Mouse (Mus musculus) heart, adult 2 months (tissue): Measurements from ENCODE around the gene Dnajb7. TPM values are rescaled to one million over a fixed set of nuclear protein-coding genes. Genes with fewer than 3 reads are reported as not detected.

Source experiments
- DNase-seq, 2 experiments: peaks; one replicate each; pipeline ENCODE4 v3.0.0; 2021
- H3K27ac ChIP-seq: fragments of 200-600 bp; 2 replicates; pipeline ENCODE4 v1.8.1; 2022
- H3K27me3 ChIP-seq: fragments of 200-500 bp; 2 replicates; pipeline ENCODE4 v1.6.1; 2012; ENCODE audit warnings: mild to moderate bottlenecking, low read length, inconsistent platforms, mixed read lengths; ENCODE audit not compliant: control insufficient read depth, insufficient read depth
- H3K36me3 ChIP-seq: fragments of 200-500 bp; 2 replicates; pipeline ENCODE4 v1.6.1; 2012; ENCODE audit warnings: low read length, inconsistent platforms; ENCODE audit not compliant: control insufficient read depth, insufficient read depth
- H3K4me1 ChIP-seq: fragments of 200-500 bp; 2 replicates; pipeline ENCODE4 v1.6.1; 2011; ENCODE audit warnings: low read length; ENCODE audit not compliant: control insufficient read depth, insufficient read depth
- H3K4me3 ChIP-seq: fragments of 200-600 bp; 2 replicates; pipeline ENCODE4 v1.8.1; 2022
- H3K79me2 ChIP-seq: fragments of 200-500 bp; replicated peaks from 2 replicates; pipeline ENCODE4 v1.6.1; 2012; ENCODE audit warnings: mild to moderate bottlenecking, inconsistent platforms, low read length, moderate library complexity, mixed read lengths; ENCODE audit not compliant: control insufficient read depth, insufficient read depth
- H3K9ac ChIP-seq: fragments of 200-500 bp; 2 replicates; pipeline ENCODE4 v1.6.1; 2012; ENCODE audit warnings: low read depth, mild to moderate bottlenecking, control low read depth, inconsistent platforms, low read length, mixed read lengths
- CTCF ChIP-seq: fragments of 200-600 bp; IDR thresholded peaks from 2 replicates; pipeline ENCODE4 v1.8.1; 2022; ENCODE audit warnings: antibody characterized with exemption, mild to moderate bottlenecking, moderate library complexity
- EP300 ChIP-seq: fragments of 200-500 bp; IDR thresholded peaks from 2 replicates; pipeline ENCODE4 v1.6.1; 2011; ENCODE audit warnings: low read depth, low read length, control low read depth; ENCODE audit not compliant: insufficient read depth
- POLR2A ChIP-seq: fragments of 200-500 bp; IDR thresholded peaks from 2 replicates; pipeline ENCODE4 v1.6.1; 2011; ENCODE audit warnings: mild to moderate bottlenecking, low read depth, low read length, control low read depth; ENCODE audit not compliant: insufficient read depth
- WGBS: fragments of 180-500 bp; shearing (Covaris S2); methylation state at CpG from one replicate; pipeline ENCODE4 v1.1.7; 2018; 5-methylcytosine and 5-hydroxymethylcytosine counted together
- intact Hi-C: fragments of 180-260 bp; cut with DNase I; formaldehyde crosslinking; loops from one replicate; pipeline ENCODE4 v1.15.1; 2025
- long read RNA-seq: library from polyadenylated mRNA; stranded (forward); transcript quantifications from one replicate; pipeline ENCODE4 v2.0.0, GENCODE M21; 2021
- polyA plus RNA-seq: library from polyadenylated mRNA; depleted of rRNA; stranded (reverse); fragments of >200 nt; gene quantifications from 2 replicates; pipeline ENCODE4 v1.2.3, GENCODE M21; 2012; rRNA removed
- total RNA-seq, 2 experiments: library from RNA; stranded (reverse); gene quantifications; 2 replicates each; pipeline ENCODE4 v1.2.3; 2021

Gene Dnajb7
- total RNA-seq: not detected
- polyA plus RNA-seq: not detected in 2 replicates
- long read RNA-seq: 0 reads

DNA sequence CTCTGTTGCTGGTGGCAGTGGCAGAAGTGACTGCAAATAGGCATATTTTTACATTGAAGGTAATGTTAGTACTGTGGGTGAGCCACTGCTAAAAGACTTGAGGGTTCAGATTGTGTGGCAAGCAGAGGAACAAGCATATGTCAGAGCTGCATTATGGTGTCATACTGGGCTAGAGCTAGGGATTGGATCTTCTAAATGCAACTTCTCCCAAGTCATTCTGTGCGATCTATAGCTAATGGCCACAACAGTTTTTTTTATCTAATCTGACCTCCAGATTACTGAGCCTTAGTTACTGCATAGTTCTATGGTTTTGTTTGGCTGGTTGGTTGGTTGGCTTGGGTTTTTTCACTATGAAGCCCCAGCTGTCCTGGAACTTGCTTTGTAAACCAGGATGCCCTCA, at the start of gene Dnajb7:
Gene Dnajb7 (minus strand): TSS at position 101 of the 400 bp plus-strand sequence.
- no peaks in the 10 kb centered on the region; the same call in 1 of the 2 replicates for H3K79me2 ChIP-seq
- H3K36me3 ChIP-seq: no peaks in the 10 kb centered on the region
- H3K9ac ChIP-seq: no peak within 1 kb of the TSS
- no peak for TF ChIP-seq CTCF
- TF ChIP-seq EP300: no peak
- TF ChIP-seq POLR2A: no peak
- no peak within 1 kb of the TSS for H3K27ac ChIP-seq
- DNase-seq: no peak
- H3K27me3 ChIP-seq: no peaks in the 10 kb centered on the region
- H3K4me1 ChIP-seq: no peaks in the 10 kb centered on the region
- intact Hi-C loops: no loop called here
- 94% methylated on average over 1 of the region's 1 CpGs for WGBS
- H3K4me3 ChIP-seq: no peak within 1 kb of the TSS

DNA sequence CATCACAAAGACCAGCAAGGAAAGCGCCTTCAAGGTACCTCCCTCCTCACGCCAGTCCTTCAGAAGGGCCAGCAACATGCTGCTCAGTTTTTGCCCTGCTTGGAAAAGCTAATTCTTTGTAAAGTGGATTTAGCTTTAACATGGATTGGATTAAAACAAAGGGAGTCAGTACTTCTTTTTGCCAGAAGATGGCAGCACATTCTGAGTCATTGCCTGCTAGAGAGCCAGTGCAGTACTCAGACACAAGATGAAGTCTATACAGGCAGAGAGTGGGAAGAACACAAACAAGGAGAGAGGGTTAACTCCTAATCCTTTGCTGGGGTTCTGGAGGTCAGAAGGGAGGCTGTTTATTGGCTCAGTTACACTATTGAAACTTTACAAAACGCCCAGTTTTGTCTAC, 40.4 kb upstream of the Dnajb7 start:
- Histone ChIP-seq H3K4me3 (no peak overlapping the region), H3K4me1 (no peaks in the 10 kb centered on the region; the same call in 1 of the 2 replicates), H3K36me3 (no peaks in the 10 kb centered on the region), H3K27ac (no peak overlapping the region), H3K27me3 (no peaks in the 10 kb centered on the region), H3K9ac (no peak overlapping the region), H3K79me2 (no peaks in the 10 kb centered on the region)
- peak in 1 of 2 experiments; percentile 18 for DNase-seq
- intact Hi-C loops: loop anchor here (1.0 to 2.0 kb wide), 2 partner anchors 158 to 222 kb away; no protein-coding TSS in a partner anchor
- no peak for TF ChIP-seq EP300
- no peak for TF ChIP-seq POLR2A
- TF ChIP-seq CTCF: peak; percentile 96
- WGBS: 34% methylated on average over 3 of the region's 3 CpGs

DNA sequence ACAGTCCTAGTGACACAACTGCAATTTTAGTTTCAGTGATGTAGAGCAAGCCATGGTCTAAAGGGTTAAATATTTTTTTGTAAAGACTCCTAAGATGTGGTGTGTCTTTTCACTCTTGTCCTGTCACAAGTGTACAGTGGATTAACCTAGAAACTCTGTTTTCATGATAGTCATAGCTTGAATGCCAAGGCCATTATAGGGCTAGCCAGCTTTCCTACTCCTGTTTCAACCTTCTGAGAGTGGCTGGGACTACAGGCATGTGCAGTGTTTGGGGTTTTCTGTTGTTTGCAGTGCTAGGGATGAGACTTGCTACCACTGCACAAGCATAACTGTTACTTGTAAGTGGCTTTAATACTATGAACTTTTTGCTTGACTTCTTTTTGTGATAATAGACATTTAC, 31.1 kb upstream of the Dnajb7 start:
- Histone ChIP-seq H3K4me3 (no peak overlapping the region), H3K4me1 (no peaks in the 10 kb centered on the region), H3K79me2 (no peaks in the 10 kb centered on the region), H3K36me3 (no peaks in the 10 kb centered on the region), H3K9ac (no peak overlapping the region), H3K27me3 (no peaks in the 10 kb centered on the region), H3K27ac (no peak overlapping the region)
- TF ChIP-seq EP300: no peak
- TF ChIP-seq CTCF: no peak
- TF ChIP-seq POLR2A: no peak
- no peak for DNase-seq
- intact Hi-C loops: no loop called here

DNA sequence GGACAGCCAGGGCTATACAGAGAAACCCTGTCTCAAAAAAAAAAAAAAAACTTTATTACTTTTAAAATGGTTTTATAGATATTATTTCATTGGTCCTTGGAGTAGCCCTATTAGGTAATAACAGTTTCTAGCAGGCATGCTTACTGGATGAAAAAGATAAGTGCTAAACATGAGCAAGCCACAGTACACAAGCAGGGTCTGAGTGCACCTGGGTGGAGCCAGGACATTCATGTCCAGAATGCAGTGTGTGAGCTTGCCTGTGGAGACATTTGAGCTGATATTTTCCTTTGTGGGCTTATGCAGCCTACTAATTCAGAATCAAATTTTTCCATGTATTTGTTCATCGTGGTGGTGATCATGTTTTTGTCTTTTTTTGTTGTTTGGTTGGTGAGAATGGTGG, 30.2 kb upstream of the Dnajb7 start:
- Histone ChIP-seq H3K27ac (no peak overlapping the region), H3K79me2 (no peaks in the 10 kb centered on the region), H3K4me1 (no peaks in the 10 kb centered on the region), H3K9ac (no peak overlapping the region), H3K36me3 (no peaks in the 10 kb centered on the region), H3K4me3 (no peak overlapping the region), H3K27me3 (no peaks in the 10 kb centered on the region)
- intact Hi-C loops: no loop called here
- no peak for DNase-seq
- 97% methylated on average over 1 of the region's 1 CpGs for WGBS
- TF ChIP-seq EP300: no peak
- no peak for TF ChIP-seq CTCF
- no peak for TF ChIP-seq POLR2A

DNA sequence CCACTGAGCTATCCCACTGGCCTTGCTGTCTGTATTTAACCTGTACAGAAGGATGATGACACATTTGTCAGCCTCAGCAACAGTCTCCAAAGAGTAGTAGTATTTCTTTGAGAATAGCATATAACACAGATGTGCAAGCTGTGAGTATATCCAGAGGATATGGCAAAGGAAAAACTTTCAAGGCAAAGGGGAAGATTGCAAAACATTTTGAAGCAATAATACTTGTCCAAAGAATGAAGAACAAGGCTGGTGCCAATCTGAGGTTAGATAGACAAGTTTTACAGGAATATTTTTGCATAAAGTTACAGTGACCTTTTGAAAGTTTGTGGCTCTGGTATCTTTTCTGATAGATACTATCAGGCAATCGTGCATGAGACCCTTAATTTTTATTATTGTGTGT, 23.1 kb upstream of the Dnajb7 start:
- Histone ChIP-seq H3K27me3 (no peaks in the 10 kb centered on the region), H3K4me1 (no peaks in the 10 kb centered on the region), H3K79me2 (no peaks in the 10 kb centered on the region), H3K27ac (no peak overlapping the region), H3K9ac (no peak overlapping the region), H3K36me3 (no peaks in the 10 kb centered on the region), H3K4me3 (no peak overlapping the region)
- intact Hi-C loops: no loop called here
- no peak for DNase-seq
- 78% methylated on average over 1 of the region's 1 CpGs for WGBS
- no peak for TF ChIP-seq CTCF
- no peak for TF ChIP-seq POLR2A
- no peak for TF ChIP-seq EP300

DNA sequence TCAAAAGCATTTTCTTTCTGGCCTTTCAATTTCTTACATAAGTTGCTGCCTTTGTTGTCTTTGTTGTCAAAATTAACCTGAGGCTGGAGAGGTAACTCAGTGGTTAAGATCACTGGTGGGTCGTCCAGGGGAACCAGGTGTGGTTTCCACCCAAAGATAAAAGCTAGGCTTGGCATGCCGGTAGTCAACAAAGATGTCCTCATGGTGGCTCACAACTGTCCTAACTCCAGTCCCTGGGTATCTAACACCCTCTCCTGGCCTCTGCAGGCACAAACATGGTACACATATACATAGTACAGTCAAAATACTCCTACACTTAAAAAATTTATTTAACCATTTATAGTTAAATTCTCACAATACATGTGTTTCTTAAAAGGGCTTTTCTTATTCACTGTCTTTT, 19.8 kb upstream of the Dnajb7 start:
- Histone ChIP-seq H3K27me3 (no peaks in the 10 kb centered on the region), H3K9ac (no peak overlapping the region), H3K79me2 (no peaks in the 10 kb centered on the region), H3K4me3 (no peak overlapping the region), H3K4me1 (no peaks in the 10 kb centered on the region), H3K36me3 (no peaks in the 10 kb centered on the region), H3K27ac (no peak overlapping the region)
- intact Hi-C loops: no loop called here
- WGBS: 75% methylated on average over 2 of the region's 2 CpGs
- TF ChIP-seq CTCF (no peak), EP300 (no peak), POLR2A (no peak)
- no peak for DNase-seq
